Mouse (Mus musculus) kidney, postnatal 0 days (tissue): ENCODE measurements around the gene Gtf2a1. TPM values are rescaled to one million over a fixed set of nuclear protein-coding genes. Genes with fewer than 3 reads are reported as not detected.

Experiments used
- ATAC-seq: fragments of 200-750 bp; cut with Nextera tagmentation; replicated peaks from 2 replicates; pipeline ENCODE4 v1.8.0; 2017; ENCODE audit warnings: low read depth, moderate number of reproducible peaks, moderate TSS enrichment, moderate library complexity; ENCODE audit not compliant: low FRiP score
- DNase-seq: peaks from one replicate; pipeline ENCODE4 v3.0.0-alpha.2; 2016; ENCODE audit warnings: low spot score
- H3K27ac ChIP-seq: fragments of 300-500 bp; sonication (generic); 2 replicates; pipeline ENCODE4 v1.5.1; 2014; ENCODE audit warnings: mild to moderate bottlenecking
- H3K27me3 ChIP-seq: fragments of 300-500 bp; sonication (generic); 2 replicates; pipeline ENCODE4 v1.6.1; 2014; ENCODE audit warnings: low read length, mixed read lengths; ENCODE audit not compliant: insufficient read depth
- H3K36me3 ChIP-seq: fragments of 300-500 bp; sonication (generic); 2 replicates; pipeline ENCODE4 v1.6.1; 2014; ENCODE audit warnings: low read length, mixed read lengths; ENCODE audit not compliant: insufficient read depth
- H3K4me1 ChIP-seq: fragments of 300-500 bp; sonication (generic); replicated peaks from 2 replicates; pipeline ENCODE4 v1.6.1; 2014; ENCODE audit warnings: antibody characterized with exemption, low read length, mixed read lengths; ENCODE audit not compliant: insufficient read depth
- H3K4me2 ChIP-seq: fragments of 300-500 bp; sonication (generic); 2 replicates; pipeline ENCODE4 v1.6.1; 2014; ENCODE audit warnings: mild to moderate bottlenecking, low read length, moderate library complexity, mixed read lengths
- H3K4me3 ChIP-seq: fragments of 300-500 bp; sonication (generic); replicated peaks from 2 replicates; pipeline ENCODE4 v1.5.1; 2014; ENCODE audit warnings: low read depth, low read length
- H3K9ac ChIP-seq: fragments of 300-500 bp; sonication (generic); 2 replicates; pipeline ENCODE4 v1.6.1; 2014; ENCODE audit warnings: low read depth, low read length
- H3K9me3 ChIP-seq: fragments of 300-500 bp; sonication (generic); replicated peaks from 2 replicates; pipeline ENCODE4 v1.6.1; 2016; ENCODE audit warnings: low read length, inconsistent platforms, mixed read lengths
- CTCF ChIP-seq: IDR thresholded peaks from 2 replicates; pipeline ENCODE4 v1.5.1; 2016; ENCODE audit warnings: antibody characterized with exemption, low read depth, mild to moderate bottlenecking, moderate library complexity
- WGBS: fragments of 180-500 bp; shearing (Covaris S2); extraction: QIAGEN DNeasy Blood & Tissue Kit; methylation state at CpG from one replicate; pipeline ENCODE4 v1.1.7; 2014; 5-methylcytosine and 5-hydroxymethylcytosine counted together
- polyA plus RNA-seq: library from polyadenylated mRNA; unstranded; fragments of >200 nt; fragmentation: Nextera tagmentation; extraction: Ambion mirVana; gene quantifications from 2 replicates; pipeline ENCODE4 v1.2.1, GENCODE M21; 2015

Gene Gtf2a1
- polyA plus RNA-seq, 1 experiment from 2014 or later = 29.5 TPM

DNA sequence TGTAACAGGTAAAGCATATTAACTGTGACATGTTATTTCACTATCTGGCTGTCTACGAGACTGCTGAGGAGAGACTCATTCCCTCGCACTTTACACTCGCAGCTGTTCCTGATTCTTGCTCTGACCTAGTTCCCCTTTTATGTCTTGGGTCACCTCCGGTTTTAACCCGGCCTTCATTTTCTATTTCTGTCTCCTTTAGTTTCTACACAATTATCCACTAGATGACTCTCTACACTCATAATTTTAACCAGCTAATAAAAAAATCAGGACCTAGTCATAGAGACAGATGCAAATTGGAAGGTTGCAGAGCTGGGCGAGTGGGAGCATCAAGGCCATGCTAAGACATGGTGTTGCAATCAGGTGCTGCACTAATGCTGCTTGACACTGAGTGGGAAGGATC, 55.8 kb downstream of the Gtf2a1 start:
- H3K4me3 ChIP-seq = no peak overlapping the region
- H3K27me3 ChIP-seq = no peaks in the 10 kb centered on the region
- H3K27ac ChIP-seq = no peak overlapping the region
- WGBS = 83% methylated on average over 6 of the region's 6 CpGs
- H3K36me3 ChIP-seq = no peaks in the 10 kb centered on the region
- TF ChIP-seq CTCF = no peak
- DNase-seq = no peak
- no peak overlapping the region for H3K9ac ChIP-seq
- no peaks in the 10 kb centered on the region for H3K4me1 ChIP-seq
- no peak for ATAC-seq
- H3K9me3 ChIP-seq = no peaks in the 10 kb centered on the region
- no peak overlapping the region for H3K4me2 ChIP-seq

DNA sequence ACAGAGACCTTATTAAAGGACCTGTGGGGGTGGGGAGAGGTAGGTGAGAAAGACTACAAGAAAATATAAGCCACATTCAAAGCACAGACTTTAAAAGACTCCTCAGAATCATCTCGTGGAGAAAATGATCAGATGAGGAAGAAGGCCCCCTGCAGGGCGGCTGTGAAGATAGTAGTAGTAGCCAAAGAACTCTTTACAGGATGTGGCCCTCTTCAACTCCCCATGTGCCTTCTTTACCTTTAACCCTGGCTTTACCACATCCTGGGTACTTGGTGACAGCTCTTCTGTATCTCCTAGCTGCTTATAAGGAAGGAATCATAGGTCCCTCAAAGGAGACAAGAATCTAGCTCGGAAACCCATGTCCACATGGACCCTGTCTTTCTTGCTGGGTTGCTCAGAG, 66.7 kb downstream of the Gtf2a1 start:
- Histone ChIP-seq H3K4me2 (no peak overlapping the region), H3K9me3 (no peaks in the 10 kb centered on the region), H3K4me1 (no peaks in the 10 kb centered on the region), H3K27me3 (no peaks in the 10 kb centered on the region), H3K27ac (no peak overlapping the region), H3K4me3 (no peak overlapping the region), H3K9ac (no peak overlapping the region), H3K36me3 (no peaks in the 10 kb centered on the region)
- DNase-seq (no peak), ATAC-seq (no peak)
- TF ChIP-seq CTCF = no peak
- WGBS = 69% methylated on average over 3 of the region's 3 CpGs

DNA sequence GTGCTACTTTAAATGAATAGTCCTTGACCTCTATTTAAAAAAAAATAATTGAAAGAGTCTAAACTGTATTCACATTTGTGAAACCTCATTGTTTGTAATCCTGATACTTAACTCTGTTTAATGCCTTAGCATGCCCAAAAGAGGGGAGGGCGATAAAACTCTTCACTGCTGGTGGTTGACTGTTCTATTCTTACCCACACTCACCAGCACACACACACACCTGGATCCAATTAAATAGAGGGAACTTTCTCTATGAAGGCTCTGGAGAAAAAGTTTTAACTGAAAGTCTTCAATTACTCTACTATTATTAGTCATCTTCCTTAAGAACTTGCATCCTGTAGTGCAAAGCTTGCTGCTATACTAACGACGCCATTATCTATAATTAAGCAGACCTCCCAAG, 72.5 kb downstream of the Gtf2a1 start:
- Histone ChIP-seq H3K9me3 (no peaks in the 10 kb centered on the region), H3K4me2 (no peak overlapping the region), H3K4me1 (no peaks in the 10 kb centered on the region), H3K36me3 (no peaks in the 10 kb centered on the region), H3K27ac (no peak overlapping the region), H3K4me3 (no peak overlapping the region), H3K27me3 (no peaks in the 10 kb centered on the region), H3K9ac (no peak overlapping the region)
- TF ChIP-seq CTCF = no peak
- DNase-seq = no peak
- WGBS = 76% methylated on average over 3 of the region's 3 CpGs
- ATAC-seq = no peak

DNA sequence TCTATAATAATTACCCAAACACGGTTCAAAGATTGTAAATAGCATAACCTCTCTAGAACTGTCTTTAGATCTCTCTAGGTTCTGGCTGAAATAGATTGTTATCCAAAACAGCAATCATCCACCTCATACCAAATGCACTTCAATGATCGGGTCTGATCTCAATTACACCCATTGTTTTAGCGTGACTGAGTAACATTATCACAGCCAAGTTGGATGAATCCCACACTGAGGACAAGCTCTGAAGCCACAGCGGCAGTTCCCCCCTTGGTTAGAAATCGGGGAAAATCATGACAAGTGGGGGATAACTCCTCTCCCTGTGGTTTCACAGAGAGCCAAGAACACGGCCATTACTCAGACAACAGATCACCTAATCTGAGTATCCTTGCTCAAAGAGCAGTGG, 76.3 kb downstream of the Gtf2a1 start:
- no peak for TF ChIP-seq CTCF
- ATAC-seq (no peak), DNase-seq (no peak)
- no peaks in the 10 kb centered on the region for H3K4me1 ChIP-seq
- no peaks in the 10 kb centered on the region for H3K9me3 ChIP-seq
- H3K4me3 ChIP-seq = no peak overlapping the region
- no peaks in the 10 kb centered on the region for H3K27me3 ChIP-seq
- no peak overlapping the region for H3K4me2 ChIP-seq
- no peak overlapping the region for H3K9ac ChIP-seq
- H3K36me3 ChIP-seq = no peaks in the 10 kb centered on the region
- no peak overlapping the region for H3K27ac ChIP-seq
- 76% methylated on average over 6 of the region's 6 CpGs for WGBS

DNA sequence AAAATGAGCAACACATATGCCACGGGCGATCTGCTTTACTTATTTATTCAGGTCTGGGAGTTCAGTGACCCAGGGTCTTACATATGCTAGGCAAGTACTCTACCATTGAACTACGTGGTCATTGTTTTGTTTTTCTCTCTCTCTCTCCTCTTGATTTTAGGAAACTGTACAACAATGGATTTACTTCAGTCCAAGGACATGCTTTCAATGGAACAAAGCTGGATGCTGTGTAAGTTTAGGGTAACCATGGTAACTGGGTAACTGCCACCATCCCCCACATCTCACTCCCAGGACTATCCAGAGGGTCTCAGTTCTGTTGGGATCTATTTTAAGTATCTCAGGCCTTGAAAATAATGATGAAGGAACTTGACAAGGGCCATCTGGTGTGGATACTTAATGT, 78.5 kb downstream of the Gtf2a1 start:
- Histone ChIP-seq H3K4me1 (no peaks in the 10 kb centered on the region), H3K36me3 (no peaks in the 10 kb centered on the region), H3K9me3 (no peaks in the 10 kb centered on the region), H3K9ac (no peak overlapping the region), H3K27ac (no peak overlapping the region), H3K4me3 (no peak overlapping the region), H3K27me3 (no peaks in the 10 kb centered on the region), H3K4me2 (no peak overlapping the region)
- no peak for TF ChIP-seq CTCF
- DNase-seq (no peak), ATAC-seq (no peak)
- WGBS = 62% methylated on average over 3 of the region's 3 CpGs

Other genes with a start within 250 kb of the Gtf2a1 start
- gene Cep128, start 206.1 kb downstream of the Gtf2a1 start, polyA plus RNA-seq = 2.9 and 4.4 TPM in 2 replicates
- 1.6 TPM in 2 replicates for gene Tshr, start 205.9 kb downstream of the Gtf2a1 start, polyA plus RNA-seq
- 8.1 and 8.2 TPM in 2 replicates for gene Ston2, start 197.9 kb upstream of the Gtf2a1 start, polyA plus RNA-seq